Mouse (Mus musculus) CD4-positive, CD25-positive, alpha-beta regulatory T cell, adult 2 months (primary cell): ENCODE data around the gene Eipr1.
"Not testable (repeated sequence)": the region's sequence is repeated elsewhere in the genome, so short reads cannot be mapped to it uniquely, and the experiment has no call there.

Experiments used
- DNase-seq: peaks from one replicate; pipeline ENCODE4 v3.0.0-alpha.2; 2012; ENCODE audit warnings: low read depth, low spot score

Eipr1 gene

DNA sequence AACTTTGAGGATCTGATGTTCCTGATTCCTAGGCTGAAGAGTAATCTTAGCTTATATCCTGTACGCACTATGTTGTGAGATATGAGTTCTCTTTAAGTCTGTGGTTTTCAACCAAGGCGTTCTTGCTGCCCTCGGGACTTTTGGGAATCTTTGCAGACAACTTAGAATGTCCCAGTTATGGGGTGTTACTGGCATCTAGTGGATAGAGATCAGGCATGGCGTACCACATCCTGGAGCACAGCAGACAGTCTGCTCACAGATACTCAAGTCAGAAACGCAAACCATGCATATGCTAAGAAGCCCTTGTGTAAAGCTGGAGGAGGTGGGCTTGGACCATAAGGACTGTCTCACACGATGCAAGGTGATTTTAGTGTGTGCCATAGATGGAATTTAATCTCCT is 136.1 kb downstream of the Eipr1 start:
- no peak for DNase-seq

DNA sequence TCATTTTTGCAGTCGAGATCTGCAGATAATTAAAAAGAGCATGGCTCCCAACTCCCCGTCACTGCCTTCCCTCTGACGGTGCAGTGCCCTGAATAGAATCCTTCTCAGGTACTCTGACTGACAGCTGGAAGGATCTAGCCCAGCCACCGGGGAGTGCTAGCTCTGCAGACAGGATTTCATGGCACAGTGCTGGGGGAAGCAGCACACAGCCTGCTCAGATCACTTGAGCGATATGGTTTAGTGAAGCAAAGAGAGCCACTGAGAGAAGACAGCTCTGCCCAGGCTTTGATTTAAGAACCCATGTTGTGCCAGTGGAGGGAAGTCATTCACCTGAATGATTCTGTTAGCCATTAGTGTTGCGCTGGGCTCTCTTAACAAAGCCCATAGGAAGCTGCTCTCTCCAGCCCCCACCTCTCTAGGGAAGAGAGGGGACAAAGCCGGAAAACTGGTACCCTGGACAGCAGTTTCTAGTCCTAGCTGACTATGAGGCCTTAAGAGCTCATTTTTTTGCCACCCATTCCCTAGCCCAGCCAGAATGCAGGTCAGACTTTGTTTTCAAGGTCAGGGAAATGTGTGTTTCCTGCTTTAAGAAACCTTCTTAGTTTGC is 137.6 kb downstream of the Eipr1 start:
- DNase-seq: no peak

DNA sequence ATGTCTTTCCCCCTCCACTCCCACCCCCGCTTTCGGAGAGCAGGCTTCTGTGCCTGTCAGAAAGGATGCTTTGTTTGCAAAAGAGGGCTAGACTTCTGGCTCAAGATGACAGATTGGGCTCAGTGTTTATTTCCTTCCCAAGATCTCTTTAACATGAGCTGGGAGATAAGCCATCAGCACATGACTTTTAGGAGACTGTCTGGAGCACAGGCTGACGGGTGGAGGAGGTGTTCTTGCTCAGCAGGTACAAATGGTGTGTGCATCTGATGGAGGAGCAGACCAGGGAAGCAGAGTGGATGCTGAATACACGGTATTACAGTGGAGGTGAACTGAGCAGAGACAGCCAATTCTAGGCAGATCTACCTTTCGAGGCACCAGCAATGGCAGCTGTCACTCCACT is 139.9 kb downstream of the Eipr1 start:
- DNase-seq: no peak

DNA sequence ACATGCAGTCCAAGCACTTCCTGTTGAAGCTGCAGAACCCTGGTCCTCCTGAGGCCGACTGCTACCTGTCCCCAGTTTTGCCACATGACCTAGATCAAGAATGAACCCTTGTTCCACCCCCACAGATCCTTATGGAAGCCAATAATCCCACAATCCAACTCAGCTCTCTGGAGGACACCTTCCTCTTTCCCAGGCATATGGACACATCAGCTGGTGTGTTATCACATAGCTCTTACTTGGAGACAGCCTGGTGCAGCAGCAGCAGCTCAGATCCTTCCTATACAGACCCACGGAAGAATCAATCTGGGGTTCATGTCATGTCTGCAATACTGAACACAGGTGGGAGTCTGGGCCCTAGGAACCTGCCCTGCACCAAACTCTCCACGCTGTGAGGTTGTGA is 145.0 kb downstream of the Eipr1 start:
- DNase-seq: no peak

DNA sequence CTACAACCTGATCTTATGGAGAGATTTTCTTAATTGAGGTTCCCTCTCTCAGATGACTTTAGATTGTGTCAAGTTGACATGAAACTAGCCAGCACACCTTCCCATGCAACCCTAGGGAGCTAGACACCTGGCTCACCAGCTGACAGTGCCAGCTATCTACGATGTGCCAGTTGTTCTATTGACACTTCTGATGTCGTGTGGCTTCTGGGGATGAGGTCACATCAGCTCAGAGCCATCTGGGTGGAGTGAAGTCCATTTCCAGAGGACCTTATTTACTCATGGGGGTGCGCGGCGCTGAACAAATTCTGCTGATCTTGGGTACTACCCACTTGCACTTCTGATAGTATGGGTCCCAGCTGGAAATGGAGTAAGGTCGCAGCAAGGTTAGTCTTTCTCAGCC is 146.7 kb downstream of the Eipr1 start:
- no peak for DNase-seq

DNA sequence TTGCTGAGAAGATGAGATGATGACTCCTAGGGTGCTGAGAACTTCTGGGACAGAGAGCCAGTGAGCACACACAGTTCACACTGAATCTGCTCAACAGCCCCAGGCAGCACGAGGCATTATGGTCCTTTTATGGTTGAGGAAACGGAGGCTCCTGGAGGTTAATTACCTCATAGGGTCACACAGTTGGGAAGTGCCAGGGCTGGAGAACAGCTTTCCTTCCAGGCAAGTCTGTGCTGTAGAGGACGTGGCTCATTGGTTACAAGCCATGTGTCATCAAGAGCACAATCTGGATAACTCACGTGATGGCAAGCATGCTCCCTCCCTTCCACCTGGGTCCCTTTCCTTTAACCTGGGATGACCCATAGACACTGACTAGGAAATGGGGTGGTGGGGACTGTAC is 148.1 kb downstream of the Eipr1 start:
- DNase-seq: no peak

DNA sequence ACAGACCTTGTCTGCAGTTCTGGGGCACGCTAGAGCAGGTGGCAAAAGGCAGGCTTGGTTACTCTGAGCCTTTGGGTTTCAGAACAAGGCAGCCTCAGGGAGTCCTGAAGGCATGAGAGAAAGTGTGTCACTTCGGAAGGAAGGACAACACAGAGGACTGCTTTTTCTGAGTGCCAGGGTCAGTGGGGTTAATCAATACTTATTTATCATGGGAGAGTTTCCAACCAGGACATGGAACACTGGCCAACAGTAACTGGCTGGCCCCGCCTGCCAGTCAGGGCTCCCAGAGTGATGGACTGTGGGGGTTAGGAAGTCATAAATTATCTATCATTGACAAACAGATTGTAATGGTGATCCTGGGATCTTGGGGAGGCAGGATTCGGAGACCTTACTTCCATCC is 148.7 kb downstream of the Eipr1 start:
- DNase-seq: no peak

DNA sequence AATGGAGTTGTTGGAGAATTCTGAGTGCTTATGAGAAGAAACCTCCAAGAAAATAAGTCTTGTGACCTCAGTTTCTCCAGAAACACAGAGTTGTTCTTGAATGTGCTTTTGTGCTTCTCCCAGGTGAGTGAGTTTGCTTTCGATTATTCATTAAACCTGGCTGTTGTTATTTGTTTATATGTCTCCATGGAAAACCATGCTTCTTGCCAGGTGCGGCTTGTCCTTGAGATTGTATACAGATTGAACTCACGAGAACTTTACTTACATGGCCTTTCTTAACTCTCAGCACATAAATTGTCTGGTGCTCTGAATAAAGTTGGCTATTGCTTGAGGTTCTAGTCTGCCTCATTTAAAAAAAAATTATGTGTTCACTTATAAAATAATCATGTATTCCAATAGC is 150.5 kb downstream of the Eipr1 start:
- DNase-seq: no peak

DNA sequence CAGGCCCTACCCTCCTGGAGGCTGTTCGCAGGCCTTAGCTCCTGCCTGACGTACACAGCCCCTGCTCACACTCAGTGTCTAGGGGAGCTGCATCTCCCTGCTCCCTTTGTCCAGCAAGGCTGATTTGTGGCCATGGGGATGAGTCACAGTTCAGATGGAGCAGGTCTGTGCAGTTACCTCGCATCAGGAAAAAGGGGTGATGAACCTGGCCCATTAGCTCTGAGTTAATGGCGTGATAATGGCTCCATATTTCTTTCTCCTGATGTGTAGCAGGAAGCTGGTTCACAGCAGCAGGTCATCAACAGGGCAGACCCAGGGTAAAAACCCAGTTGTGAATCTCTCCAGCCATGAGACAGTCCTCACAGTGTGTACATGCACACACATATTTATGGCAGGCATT is 151.5 kb downstream of the Eipr1 start:
- DNase-seq: no peak

DNA sequence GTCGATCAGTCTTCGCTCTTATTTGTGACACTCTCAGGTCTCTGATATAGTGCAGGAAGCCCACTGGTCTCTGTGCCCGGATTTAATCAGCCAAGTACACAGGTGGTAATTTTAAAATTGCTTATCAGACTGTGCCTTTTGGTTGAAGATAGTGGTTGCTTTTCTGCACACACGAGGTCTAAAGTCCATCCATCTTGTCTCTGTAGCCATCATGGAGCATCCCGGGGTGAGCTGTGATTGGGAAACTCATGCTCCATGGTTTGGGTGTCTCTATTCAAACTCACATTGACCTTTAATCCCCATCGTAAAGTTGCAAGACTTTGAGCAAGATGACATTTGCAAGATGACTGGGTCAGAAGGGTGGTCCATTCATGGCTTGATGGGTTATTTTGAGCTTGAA is 153.9 kb downstream of the Eipr1 start:
- DNase-seq: no peak

DNA sequence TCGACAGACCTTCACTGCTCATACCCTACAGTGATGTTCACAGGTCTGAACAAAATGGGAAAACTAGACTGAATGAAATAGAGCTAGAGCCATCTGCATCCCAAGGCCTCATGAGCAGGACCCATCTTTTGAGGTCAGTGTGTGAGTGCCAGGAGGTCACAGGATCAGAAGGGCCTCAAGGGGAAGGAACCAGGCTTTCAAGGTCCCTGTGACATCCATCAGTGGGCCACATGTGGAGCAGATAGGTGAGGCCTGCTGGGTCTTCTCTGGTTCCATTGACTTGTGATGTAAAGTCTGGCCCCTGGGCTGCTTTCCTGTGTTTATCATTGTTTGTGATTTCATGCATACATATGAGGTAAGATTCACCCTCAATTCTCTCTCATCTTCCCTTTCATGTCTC is 154.4 kb downstream of the Eipr1 start:
- no peak for DNase-seq

DNA sequence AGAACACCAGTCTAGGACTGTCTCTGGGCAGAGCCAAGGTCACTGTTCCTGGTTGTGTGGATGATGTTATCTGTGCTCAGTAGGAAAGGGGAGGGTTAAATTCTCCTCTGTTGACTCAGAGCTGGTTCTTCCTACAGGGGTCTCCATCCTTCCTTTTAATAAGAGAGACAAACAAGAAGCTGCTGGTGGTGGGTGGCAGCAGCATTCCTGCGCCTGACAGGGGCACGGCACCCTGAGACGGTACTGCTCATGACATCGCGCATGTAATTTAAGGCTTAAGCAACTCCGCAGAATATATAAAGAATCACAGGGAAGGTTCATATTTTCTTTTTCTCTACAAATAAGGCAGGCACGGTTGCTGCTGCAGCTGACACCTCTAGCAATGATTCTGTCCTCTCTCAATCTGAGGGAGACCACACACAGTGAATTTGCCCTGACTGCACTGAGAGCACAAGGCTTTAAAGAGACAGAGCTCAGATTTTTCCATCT is 155.2 kb downstream of the Eipr1 start:
- no peak for DNase-seq

DNA sequence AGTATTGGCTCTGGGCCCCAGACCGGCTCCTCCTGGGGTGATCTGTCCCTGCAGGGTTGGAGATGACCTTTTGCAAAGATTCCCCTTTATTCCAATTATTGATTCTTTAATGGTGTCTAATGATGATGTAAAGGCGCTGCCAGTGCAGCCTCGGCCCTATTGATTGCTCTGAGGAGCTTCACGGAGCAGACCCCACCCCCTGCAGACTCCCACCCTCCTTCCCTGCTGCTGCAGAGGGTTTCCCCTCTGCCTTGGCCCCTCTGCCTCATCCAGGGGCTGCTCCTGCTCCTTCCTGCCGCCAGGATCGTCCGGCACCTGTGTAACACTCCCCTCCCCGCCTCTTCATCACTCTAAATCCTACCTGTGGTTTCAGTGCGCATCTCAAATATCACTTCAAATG is 156.2 kb downstream of the Eipr1 start:
- DNase-seq: no peak

DNA sequence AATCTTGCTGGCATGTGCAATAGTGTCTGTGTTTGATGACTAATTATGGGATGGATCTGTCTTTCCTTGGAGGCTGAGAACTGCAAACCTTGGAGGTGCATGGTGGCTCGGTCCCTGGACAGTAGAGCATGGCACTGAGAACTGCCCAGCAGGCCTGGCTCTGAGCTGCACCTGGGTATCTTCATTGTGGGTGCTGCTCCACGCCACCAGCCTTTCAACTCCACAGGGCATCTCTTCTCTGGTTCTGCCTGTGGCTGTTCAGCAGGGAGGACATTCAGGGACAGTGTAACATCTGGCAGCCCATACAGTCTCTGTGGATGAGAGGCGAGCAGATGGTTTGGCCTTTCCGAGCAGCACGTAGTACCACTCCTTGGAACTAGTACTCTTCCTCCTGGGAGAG is 158.2 kb downstream of the Eipr1 start:
- DNase-seq: no peak

DNA sequence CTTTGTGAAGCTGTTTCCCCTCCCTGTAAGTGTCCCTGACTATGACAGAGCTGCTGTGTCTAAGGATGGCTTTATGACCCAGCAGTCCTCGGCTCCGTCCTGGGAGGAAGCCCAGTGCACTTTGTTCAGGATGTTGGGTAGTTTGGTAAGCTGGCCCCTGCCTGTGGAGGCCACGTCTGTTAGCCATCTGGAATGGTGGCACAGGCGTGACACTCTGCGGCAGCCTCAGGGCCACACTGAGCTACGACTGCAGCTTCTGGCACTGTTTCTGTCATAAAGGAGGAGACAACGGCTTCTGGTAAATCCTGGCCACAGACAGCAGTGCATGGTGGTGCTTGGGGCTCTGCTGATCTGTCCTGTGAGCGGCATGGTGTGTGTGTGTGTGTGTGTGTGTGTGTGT is 159.0 kb downstream of the Eipr1 start:
- no peak for DNase-seq

DNA sequence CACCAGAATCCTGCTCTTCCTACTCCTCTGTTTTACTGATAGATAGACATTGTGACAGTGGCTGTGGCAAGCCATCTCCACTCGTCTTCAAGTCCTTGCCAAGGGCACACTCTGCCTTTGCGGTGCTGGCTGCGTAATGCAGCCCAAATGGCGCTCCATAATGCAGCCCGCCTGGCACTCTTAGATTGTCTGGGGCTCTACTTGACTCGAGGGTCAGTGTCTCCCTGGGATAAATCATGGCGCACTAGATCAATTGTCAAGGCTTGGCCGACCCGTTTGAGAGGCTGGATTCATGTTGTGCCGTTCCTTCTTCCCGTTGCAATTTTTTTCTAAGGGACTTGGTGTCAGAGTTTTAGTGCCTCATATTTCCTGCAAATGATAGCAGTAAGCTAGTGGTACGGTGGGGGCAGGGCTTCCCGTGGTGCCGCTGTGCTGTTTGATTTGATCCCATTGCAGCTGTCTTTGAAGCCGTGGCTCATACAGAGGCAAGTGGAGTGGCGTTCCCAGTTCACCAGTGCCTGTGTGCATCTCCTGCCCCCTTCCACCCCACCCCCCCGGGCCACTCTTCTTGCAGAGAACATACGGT is 160.8 kb downstream of the Eipr1 start:
- no peak for DNase-seq

DNA sequence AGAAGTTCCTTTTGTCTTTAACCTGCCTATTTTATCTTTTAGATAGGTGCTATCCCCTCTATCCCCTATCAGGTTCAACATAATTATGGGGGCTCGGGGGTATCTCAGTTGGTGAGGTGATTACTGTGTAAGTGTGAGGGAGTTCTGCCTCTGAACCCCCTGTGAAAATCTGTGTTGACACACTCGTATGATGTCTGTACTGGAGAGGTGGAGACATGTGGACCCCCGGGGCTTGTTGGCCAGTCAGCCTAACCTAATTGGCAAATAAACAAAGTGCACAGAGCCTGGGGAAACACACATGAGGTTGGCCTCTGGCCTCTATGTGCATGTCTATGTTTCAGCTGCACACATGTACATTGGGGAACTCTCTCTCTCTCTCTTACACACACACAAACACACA is 161.5 kb downstream of the Eipr1 start:
- no peak for DNase-seq

DNA sequence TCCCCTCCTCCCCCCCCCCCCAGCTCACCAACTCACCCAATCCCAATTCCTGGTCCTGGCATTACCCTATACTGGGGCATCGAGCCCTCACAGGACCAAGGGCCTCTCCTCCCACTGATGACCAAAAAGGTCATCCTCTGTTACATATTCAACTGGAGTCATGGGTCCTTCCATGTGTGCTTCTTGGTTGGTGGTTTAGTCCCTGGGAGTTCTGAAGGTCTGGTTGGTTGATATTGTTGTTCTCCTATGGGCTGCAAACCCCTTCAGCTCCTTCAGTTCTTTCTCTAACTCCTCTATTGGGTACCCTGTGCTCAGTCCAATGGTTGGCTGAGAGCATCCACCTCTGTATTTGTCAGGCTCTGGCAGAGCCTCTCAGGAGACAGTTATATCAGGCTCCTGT is 162.5 kb downstream of the Eipr1 start:
- not testable (repeated sequence) for DNase-seq
